Mouse (Mus musculus) heart, embryonic 15.5 days (tissue): ENCODE results near the gene Tenm4. TPM values are rescaled to one million over a fixed set of nuclear protein-coding genes. Genes with fewer than 3 reads are reported as not detected.

Source experiments
- ATAC-seq: fragments of 200-750 bp; cut with Nextera tagmentation; replicated peaks from 2 replicates; pipeline ENCODE4 v1.8.0; 2017; ENCODE audit warnings: low read depth, moderate TSS enrichment; ENCODE audit not compliant: insufficient number of reproducible peaks, insufficient read depth, low FRiP score
- H3K27ac ChIP-seq: fragments of 300-500 bp; sonication (generic); 2 replicates; pipeline ENCODE4 v1.5.1; 2015; ENCODE audit warnings: mild to moderate bottlenecking, inconsistent platforms
- H3K27me3 ChIP-seq: fragments of 300-500 bp; sonication (generic); 2 replicates; pipeline ENCODE4 v1.6.1; 2015; ENCODE audit warnings: inconsistent platforms
- H3K36me3 ChIP-seq: fragments of 300-500 bp; sonication (generic); 2 replicates; pipeline ENCODE4 v1.6.1; 2015; ENCODE audit warnings: mild to moderate bottlenecking, inconsistent platforms
- H3K4me1 ChIP-seq: fragments of 300-500 bp; sonication (generic); replicated peaks from 2 replicates; pipeline ENCODE4 v1.6.1; 2015; ENCODE audit warnings: inconsistent platforms
- H3K4me2 ChIP-seq: fragments of 300-500 bp; sonication (generic); 2 replicates; pipeline ENCODE4 v1.6.1; 2015; ENCODE audit warnings: inconsistent platforms, mild to moderate bottlenecking, moderate library complexity
- H3K4me3 ChIP-seq: fragments of 300-500 bp; sonication (generic); 2 replicates; pipeline ENCODE4 v1.5.1; 2015; ENCODE audit warnings: mild to moderate bottlenecking, inconsistent platforms
- H3K9ac ChIP-seq: fragments of 300-500 bp; sonication (generic); 2 replicates; pipeline ENCODE4 v1.6.1; 2015; ENCODE audit warnings: mild to moderate bottlenecking, inconsistent platforms
- H3K9me3 ChIP-seq: fragments of 300-500 bp; sonication (generic); replicated peaks from 2 replicates; pipeline ENCODE4 v1.6.1; 2016; ENCODE audit warnings: inconsistent platforms
- WGBS: fragments of 180-500 bp; shearing (Covaris S2); methylation state at CpG from one replicate; pipeline ENCODE4 v1.1.7; 2015; ENCODE audit warnings: mixed read lengths; 5-methylcytosine and 5-hydroxymethylcytosine counted together
- polyA plus RNA-seq: library from polyadenylated mRNA; unstranded; fragments of >200 nt; fragmentation: Nextera tagmentation; extraction: Ambion mirVana; gene quantifications from 2 replicates; pipeline ENCODE4 v1.2.1, GENCODE M21; 2015

Gene Tenm4
- polyA plus RNA-seq, 1 experiment from 2014 or later, result 7.9 TPM

- Histone ChIP-seq H3K4me1 (no peaks in the 10 kb centered on the region), H3K9ac (no peak overlapping the region), H3K27ac (peak overlapping the region; percentile 28; the same call in 1 of the 2 replicates), H3K4me3 (no peak overlapping the region), H3K9me3 (no peaks in the 10 kb centered on the region), H3K36me3 (no peaks in the 10 kb centered on the region), H3K27me3 (0 out of 2 replicates have a peak, but pooled peaks cover 8% of the 10 kb centered on the region), H3K4me2 (no peak overlapping the region)
- WGBS, result 52% methylated on average over 1 of the region's 1 CpGs
- peak; percentile 43 for ATAC-seq
Observed at GRCm38 (mm10) chr7:96633008-96633407, 462.0 kb downstream of the Tenm4 start.

GRCm38 (mm10) chr7:96635830-96636440 lies 464.9 kb downstream of the Tenm4 start:
- Histone ChIP-seq H3K27me3 (peaks cover 22% of the 10 kb centered on the region), H3K9me3 (no peaks in the 10 kb centered on the region), H3K9ac (no peak overlapping the region), H3K36me3 (no peaks in the 10 kb centered on the region), H3K27ac (no peak overlapping the region), H3K4me3 (no peak overlapping the region), H3K4me2 (no peak overlapping the region), H3K4me1 (no peaks in the 10 kb centered on the region)
- 64% methylated on average over 7 of the region's 7 CpGs for WGBS
- ATAC-seq, result no peak

GRCm38 (mm10) chr7:96643461-96644204 lies 472.6 kb downstream of the Tenm4 start:
- no peak overlapping the region for H3K9ac ChIP-seq

GRCm38 (mm10) chr7:96644205-96644531 lies 473.1 kb downstream of the Tenm4 start:
- Histone ChIP-seq H3K9me3 (no peaks in the 10 kb centered on the region), H3K27me3 (peaks cover 80% of the 10 kb centered on the region), H3K4me2 (peak overlapping the region; percentile 63), H3K27ac (no peak overlapping the region), H3K36me3 (no peaks in the 10 kb centered on the region), H3K9ac (no peak overlapping the region), H3K4me3 (peak overlapping the region; percentile 36), H3K4me1 (peaks cover 20% of the 10 kb centered on the region)
- WGBS, result 20% methylated on average over 7 of the region's 7 CpGs
- ATAC-seq, result no peak

More at GRCm38 (mm10) chr7:96643461-96644204, 472.6 kb downstream of the Tenm4 start:
- Histone ChIP-seq H3K27ac (no peak overlapping the region), H3K9me3 (no peaks in the 10 kb centered on the region), H3K4me3 (peak overlapping the region; percentile 36), H3K27me3 (peaks cover 81% of the 10 kb centered on the region), H3K36me3 (no peaks in the 10 kb centered on the region), H3K4me1 (peaks cover 19% of the 10 kb centered on the region), H3K4me2 (peak overlapping the region; percentile 63)
- WGBS, result 6% methylated on average over 27 of the region's 27 CpGs
- ATAC-seq, result peak; percentile 72; the same call in 1 of the 2 replicates

GRCm38 (mm10) chr7:96647657-96648056 lies 476.6 kb downstream of the Tenm4 start:
- ATAC-seq, result no peak
- no peak overlapping the region for H3K4me2 ChIP-seq
- peaks cover 39% of the 10 kb centered on the region for H3K4me1 ChIP-seq
- no peaks in the 10 kb centered on the region for H3K36me3 ChIP-seq
- no peaks in the 10 kb centered on the region for H3K9me3 ChIP-seq
- H3K4me3 ChIP-seq, result no peak overlapping the region
- peaks cover 68% of the 10 kb centered on the region for H3K27me3 ChIP-seq
- H3K9ac ChIP-seq, result no peak overlapping the region
- WGBS, result 28% methylated on average over 4 of the region's 4 CpGs
- no peak overlapping the region for H3K27ac ChIP-seq

GRCm38 (mm10) chr7:96648606-96649005 lies 477.6 kb downstream of the Tenm4 start:
- 60% methylated on average over 2 of the region's 2 CpGs for WGBS
- H3K9me3 ChIP-seq, result no peaks in the 10 kb centered on the region
- H3K36me3 ChIP-seq, result no peaks in the 10 kb centered on the region
- H3K27ac ChIP-seq, result no peak overlapping the region
- H3K9ac ChIP-seq, result no peak overlapping the region
- H3K27me3 ChIP-seq, result peaks cover 62% of the 10 kb centered on the region
- no peak overlapping the region for H3K4me2 ChIP-seq
- no peak for ATAC-seq
- no peak overlapping the region for H3K4me3 ChIP-seq
- H3K4me1 ChIP-seq, result peaks cover 43% of the 10 kb centered on the region

- Histone ChIP-seq H3K27ac (no peak overlapping the region), H3K9me3 (no peaks in the 10 kb centered on the region), H3K36me3 (no peaks in the 10 kb centered on the region), H3K4me2 (no peak overlapping the region), H3K4me3 (no peak overlapping the region), H3K4me1 (peaks cover 37% of the 10 kb centered on the region), H3K27me3 (peaks cover 64% of the 10 kb centered on the region), H3K9ac (no peak overlapping the region)
- ATAC-seq, result no peak
- 82% methylated on average over 7 of the region's 7 CpGs for WGBS
Observed at GRCm38 (mm10) chr7:96649171-96649570, 478.1 kb downstream of the Tenm4 start.

- no peak for ATAC-seq
- Histone ChIP-seq H3K4me1 (peaks cover 38% of the 10 kb centered on the region), H3K27me3 (peaks cover 62% of the 10 kb centered on the region), H3K9ac (no peak overlapping the region), H3K27ac (no peak overlapping the region), H3K36me3 (no peaks in the 10 kb centered on the region), H3K4me3 (no peak overlapping the region), H3K9me3 (no peaks in the 10 kb centered on the region), H3K4me2 (no peak overlapping the region)
- 62% methylated on average over 2 of the region's 2 CpGs for WGBS
Observed at GRCm38 (mm10) chr7:96650435-96650834, 479.4 kb downstream of the Tenm4 start.

- H3K27ac ChIP-seq, result no peak overlapping the region
Observed at GRCm38 (mm10) chr7:96651055-96651454, 480.0 kb downstream of the Tenm4 start.

GRCm38 (mm10) chr7:96651626-96652341 lies 480.7 kb downstream of the Tenm4 start:
- Histone ChIP-seq H3K9ac (no peak overlapping the region), H3K4me2 (no peak overlapping the region), H3K4me1 (peaks cover 41% of the 10 kb centered on the region), H3K9me3 (no peaks in the 10 kb centered on the region), H3K36me3 (no peaks in the 10 kb centered on the region), H3K27ac (no peak overlapping the region), H3K4me3 (no peak overlapping the region), H3K27me3 (peaks cover 62% of the 10 kb centered on the region)
- ATAC-seq, result no peak
- 25% methylated on average over 6 of the region's 6 CpGs for WGBS

More at GRCm38 (mm10) chr7:96651055-96651454, 480.0 kb downstream of the Tenm4 start:
- no peaks in the 10 kb centered on the region for H3K36me3 ChIP-seq
- no peak overlapping the region for H3K4me2 ChIP-seq
- peaks cover 40% of the 10 kb centered on the region for H3K4me1 ChIP-seq
- no peak for ATAC-seq
- H3K4me3 ChIP-seq, result no peak overlapping the region
- H3K27me3 ChIP-seq, result peaks cover 62% of the 10 kb centered on the region
- 35% methylated on average over 6 of the region's 6 CpGs for WGBS
- no peak overlapping the region for H3K9ac ChIP-seq
- no peaks in the 10 kb centered on the region for H3K9me3 ChIP-seq

- no peak for ATAC-seq
- H3K27me3 ChIP-seq, result peaks cover 62% of the 10 kb centered on the region
- no peaks in the 10 kb centered on the region for H3K36me3 ChIP-seq
- H3K9ac ChIP-seq, result no peak overlapping the region
- H3K27ac ChIP-seq, result no peak overlapping the region
- no peak overlapping the region for H3K4me2 ChIP-seq
- H3K4me1 ChIP-seq, result peaks cover 42% of the 10 kb centered on the region
- no peaks in the 10 kb centered on the region for H3K9me3 ChIP-seq
- 13% methylated on average over 3 of the region's 3 CpGs for WGBS
- no peak overlapping the region for H3K4me3 ChIP-seq
Observed at GRCm38 (mm10) chr7:96652844-96653243, 481.8 kb downstream of the Tenm4 start.
